Mouse (Mus musculus): Measurements from ENCODE around the gene Castor1. TPM values are rescaled to one million over a fixed set of nuclear protein-coding genes. Genes with fewer than 3 reads are reported as not detected.

Gene Castor1
- total and polyA plus RNA-seq, 2 experiments from 2014 or later, result 4.9 to 9.7 TPM

GRCm38 (mm10) chr11:4195597-4196031 lies 22.4 kb upstream of the Castor1 start:
- Histone ChIP-seq H3K9me3 (ENCODE audit: low read length) (no peaks in the 10 kb centered on the region), H3K4me1 (ENCODE audit: insufficient read depth, low read length) (peaks cover 5% of the 10 kb centered on the region; the same call in 1 of the 2 replicates), H3K27me3 (ENCODE audit: insufficient read depth, low read length) (no peaks in the 10 kb centered on the region), H3K4me2 (ENCODE audit: low read depth, low read length, poor library complexity, severe bottlenecking) (no peak overlapping the region), H3K36me3 (ENCODE audit: insufficient read depth, low read length) (no peaks in the 10 kb centered on the region), H3K9ac (replicated peaks; ENCODE audit: low read length, poor library complexity, severe bottlenecking) (no peak overlapping the region), H3K4me3 (ENCODE audit: low read depth, low read length) (no peak overlapping the region), H3K27ac (ENCODE audit: low read depth, low read length) (no peak overlapping the region)
- no peak for ATAC-seq (ENCODE audit: low FRiP score)
- no peak for DNase-seq (ENCODE audit: low spot score)
- TF ChIP-seq CTCF (IDR thresholded peaks at IDR 0.05), result no peak
- WGBS, result 84% methylated on average over 3 of the region's 3 CpGs

- Histone ChIP-seq H3K36me3 (ENCODE audit: insufficient read depth, low read length) (no peaks in the 10 kb centered on the region), H3K27ac (ENCODE audit: low read depth, low read length) (no peak overlapping the region), H3K9me3 (ENCODE audit: low read length) (no peaks in the 10 kb centered on the region), H3K4me3 (ENCODE audit: low read depth, low read length) (no peak overlapping the region), H3K27me3 (ENCODE audit: insufficient read depth, low read length) (no peaks in the 10 kb centered on the region), H3K4me1 (ENCODE audit: insufficient read depth, low read length) (peaks cover 5% of the 10 kb centered on the region; the same call in 1 of the 2 replicates), H3K4me2 (ENCODE audit: low read depth, low read length, poor library complexity, severe bottlenecking) (no peak overlapping the region), H3K9ac (replicated peaks; ENCODE audit: low read length, poor library complexity, severe bottlenecking) (no peak overlapping the region)
- ATAC-seq (ENCODE audit: low FRiP score), result no peak
- TF ChIP-seq CTCF (IDR thresholded peaks at IDR 0.05), result no peak
- 79% methylated on average over 8 of the region's 8 CpGs for WGBS
- no peak for DNase-seq (ENCODE audit: low spot score)
Measured at GRCm38 (mm10) chr11:4196636-4197035, 21.4 kb upstream of the Castor1 start.

DNA sequence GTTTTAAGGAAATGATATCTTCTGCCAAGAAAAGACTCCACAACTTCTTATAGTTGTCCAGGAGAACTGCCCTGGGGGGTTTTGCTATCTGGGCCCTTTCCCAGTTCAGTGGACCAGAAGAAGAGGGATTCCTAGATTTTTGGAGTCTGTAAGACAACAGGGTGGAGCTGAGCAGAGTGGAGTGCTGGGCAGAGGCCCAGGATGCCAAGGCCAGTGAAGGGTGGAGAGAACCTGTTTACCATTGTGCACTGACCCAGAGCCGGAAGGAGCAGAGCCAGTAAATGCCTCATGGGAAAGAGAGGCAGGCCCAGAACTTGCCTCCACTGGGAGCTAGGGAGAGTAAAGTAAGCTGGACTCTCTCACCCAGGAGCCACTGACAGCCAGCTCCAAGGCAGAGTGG lies 20.3 kb upstream of the Castor1 start:
- no peak for TF ChIP-seq CTCF (IDR thresholded peaks at IDR 0.05)
- ATAC-seq (ENCODE audit: low FRiP score) (no peak), DNase-seq (ENCODE audit: low spot score) (no peak)
- H3K27me3 ChIP-seq (ENCODE audit: insufficient read depth, low read length), result no peaks in the 10 kb centered on the region
- WGBS, result 53% methylated on average over 1 of the region's 1 CpGs
- no peaks in the 10 kb centered on the region for H3K9me3 ChIP-seq (ENCODE audit: low read length)
- H3K4me2 ChIP-seq (ENCODE audit: low read depth, low read length, poor library complexity, severe bottlenecking), result no peak overlapping the region
- no peaks in the 10 kb centered on the region for H3K36me3 ChIP-seq (ENCODE audit: insufficient read depth, low read length)
- H3K27ac ChIP-seq (ENCODE audit: low read depth, low read length), result no peak overlapping the region
- H3K4me3 ChIP-seq (ENCODE audit: low read depth, low read length), result no peak overlapping the region
- peaks cover 5% of the 10 kb centered on the region; the same call in 1 of the 2 replicates for H3K4me1 ChIP-seq (ENCODE audit: insufficient read depth, low read length)
- no peak overlapping the region for H3K9ac ChIP-seq (replicated peaks; ENCODE audit: low read length, poor library complexity, severe bottlenecking)

GRCm38 (mm10) chr11:4201981-4202700 lies 15.9 kb upstream of the Castor1 start:
- TF ChIP-seq CTCF (IDR thresholded peaks at IDR 0.05), result no peak

DNA sequence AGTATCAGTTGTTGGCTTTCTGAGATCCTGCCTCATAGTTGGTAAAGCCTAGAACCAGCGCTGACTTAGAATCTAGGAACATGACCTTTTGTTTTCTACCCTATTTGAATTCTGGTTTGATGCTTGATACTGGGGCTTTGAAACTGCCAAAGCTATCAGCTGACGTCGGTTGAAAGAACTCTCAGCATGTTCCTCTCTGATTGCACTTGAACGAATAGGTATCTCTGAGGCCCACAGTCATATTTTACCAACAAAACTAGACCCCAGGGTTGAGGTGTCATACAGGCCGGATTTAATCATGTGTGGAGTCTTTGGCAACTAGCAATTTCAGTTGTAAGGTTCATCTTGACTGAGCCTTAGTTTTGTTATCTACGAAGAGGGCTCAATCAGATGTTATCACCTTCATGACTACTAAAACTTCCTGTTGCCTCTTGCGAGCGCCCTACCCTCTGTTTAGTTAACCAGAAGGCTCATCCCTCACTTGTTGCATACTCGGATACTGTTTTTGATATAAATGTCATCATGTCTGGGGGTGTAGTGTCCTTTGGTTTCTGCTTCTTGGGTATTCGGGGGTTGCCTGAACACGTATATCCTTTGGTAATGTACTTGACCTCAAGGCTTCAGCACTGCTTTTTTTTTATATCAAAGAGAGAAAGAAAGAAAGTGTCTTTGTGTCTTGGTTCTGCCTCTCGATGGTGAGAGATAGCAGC lies 14.9 kb upstream of the Castor1 start:
- no peak overlapping the region for H3K27ac ChIP-seq (ENCODE audit: low read depth, low read length)
- no peaks in the 10 kb centered on the region for H3K4me1 ChIP-seq (ENCODE audit: insufficient read depth, low read length)
- H3K36me3 ChIP-seq (ENCODE audit: insufficient read depth, low read length), result peaks cover 10% of the 10 kb centered on the region
- no peak for DNase-seq (ENCODE audit: low spot score)
- H3K4me3 ChIP-seq (ENCODE audit: low read depth, low read length), result no peak overlapping the region
- WGBS, result 88% methylated on average over 12 of the region's 12 CpGs
- no peak overlapping the region for H3K4me2 ChIP-seq (ENCODE audit: low read depth, low read length, poor library complexity, severe bottlenecking)
- TF ChIP-seq CTCF (IDR thresholded peaks at IDR 0.05), result no peak
- no peaks in the 10 kb centered on the region for H3K27me3 ChIP-seq (ENCODE audit: insufficient read depth, low read length)
- ATAC-seq (ENCODE audit: low FRiP score), result no peak
- H3K9me3 ChIP-seq (ENCODE audit: low read length), result no peaks in the 10 kb centered on the region
- H3K9ac ChIP-seq (replicated peaks; ENCODE audit: low read length, poor library complexity, severe bottlenecking), result peak overlapping the region; percentile 24; the same call in 1 of the 2 replicates

More at GRCm38 (mm10) chr11:4201981-4202700, 15.9 kb upstream of the Castor1 start:
- DNase-seq (ENCODE audit: low spot score) (no peak), ATAC-seq (ENCODE audit: low FRiP score) (no peak)
- no peaks in the 10 kb centered on the region for H3K4me1 ChIP-seq (ENCODE audit: insufficient read depth, low read length)
- no peak overlapping the region for H3K4me3 ChIP-seq (ENCODE audit: low read depth, low read length)
- peaks cover 10% of the 10 kb centered on the region; the same call in 1 of the 2 replicates for H3K36me3 ChIP-seq (ENCODE audit: insufficient read depth, low read length)
- no peaks in the 10 kb centered on the region for H3K9me3 ChIP-seq (ENCODE audit: low read length)
- no peak overlapping the region for H3K27ac ChIP-seq (ENCODE audit: low read depth, low read length)
- WGBS, result 69% methylated on average over 11 of the region's 11 CpGs
- H3K9ac ChIP-seq (replicated peaks; ENCODE audit: low read length, poor library complexity, severe bottlenecking), result no peak overlapping the region
- H3K4me2 ChIP-seq (ENCODE audit: low read depth, low read length, poor library complexity, severe bottlenecking), result no peak overlapping the region
- H3K27me3 ChIP-seq (ENCODE audit: insufficient read depth, low read length), result no peaks in the 10 kb centered on the region

DNA sequence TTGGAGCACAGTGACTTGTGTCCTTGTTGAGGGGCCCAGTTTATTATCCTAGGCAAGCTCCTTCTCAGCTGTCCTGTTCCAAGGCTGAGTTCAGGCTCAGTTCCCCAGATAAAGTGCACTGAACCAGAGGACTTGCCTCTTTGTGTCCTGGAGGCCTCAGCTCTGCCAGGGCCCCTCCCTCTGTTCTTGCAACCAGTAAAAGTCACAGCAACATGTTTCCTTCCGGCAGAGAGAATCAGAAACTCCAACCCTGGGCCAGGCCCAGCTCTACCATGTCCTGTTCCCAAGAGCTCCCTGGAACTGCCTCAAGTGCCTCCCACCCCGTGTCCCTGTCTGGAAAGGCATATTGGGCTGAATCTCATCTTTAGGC lies 14.3 kb upstream of the Castor1 start:
- Histone ChIP-seq H3K9ac (replicated peaks; ENCODE audit: low read length, poor library complexity, severe bottlenecking) (peak overlapping the region; percentile 24; the same call in 1 of the 2 replicates), H3K4me1 (ENCODE audit: insufficient read depth, low read length) (no peaks in the 10 kb centered on the region), H3K9me3 (ENCODE audit: low read length) (no peaks in the 10 kb centered on the region), H3K4me3 (ENCODE audit: low read depth, low read length) (no peak overlapping the region), H3K36me3 (ENCODE audit: insufficient read depth, low read length) (peaks cover 13% of the 10 kb centered on the region), H3K4me2 (ENCODE audit: low read depth, low read length, poor library complexity, severe bottlenecking) (no peak overlapping the region), H3K27ac (ENCODE audit: low read depth, low read length) (no peak overlapping the region), H3K27me3 (ENCODE audit: insufficient read depth, low read length) (no peaks in the 10 kb centered on the region)
- no peak for TF ChIP-seq CTCF (IDR thresholded peaks at IDR 0.05)
- ATAC-seq (ENCODE audit: low FRiP score) (no peak), DNase-seq (ENCODE audit: low spot score) (peak; percentile 46)
- WGBS, result 42% methylated on average over 2 of the region's 2 CpGs

Data from midbrain, postnatal 0 days (tissue).